Mouse (Mus musculus) spleen, adult 12 weeks (tissue): ENCODE results near the gene Tspan14.
A peak's percentile ranks its signal among the peaks of the same experiment; 100 is the strongest.

Experiments
- DNase-seq: peaks from one replicate; pipeline ENCODE4 v3.0.0; 2022; ENCODE audit warnings: low spot score

Gene Tspan14

DNA sequence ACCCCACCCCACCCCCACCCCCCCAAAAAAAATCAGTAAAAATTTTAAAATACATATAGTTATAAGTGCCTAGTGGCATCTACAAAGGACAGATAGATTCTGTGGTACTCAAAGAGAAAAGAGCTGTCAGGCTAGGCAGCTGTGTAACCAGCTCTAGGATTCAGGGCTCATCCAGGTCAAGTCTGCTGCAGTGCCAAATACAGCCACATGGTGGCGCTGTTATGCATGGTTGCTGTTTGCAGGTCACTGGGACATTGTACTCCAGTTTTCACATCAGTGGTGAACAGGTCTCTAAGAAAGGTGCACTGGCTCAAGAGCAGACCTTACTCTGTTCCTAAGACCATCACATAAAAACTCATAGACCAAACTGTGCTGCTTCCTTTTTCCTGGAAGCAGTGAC lies 49.0 kb downstream of the Tspan14 start:
- DNase-seq = peak; percentile 76

- no peak for DNase-seq
Observed at GRCm38 (mm10) chr14:40916667-40917066, 49.9 kb downstream of the Tspan14 start.

GRCm38 (mm10) chr14:40915838-40916237 lies 50.8 kb downstream of the Tspan14 start:
- DNase-seq = no peak

DNA sequence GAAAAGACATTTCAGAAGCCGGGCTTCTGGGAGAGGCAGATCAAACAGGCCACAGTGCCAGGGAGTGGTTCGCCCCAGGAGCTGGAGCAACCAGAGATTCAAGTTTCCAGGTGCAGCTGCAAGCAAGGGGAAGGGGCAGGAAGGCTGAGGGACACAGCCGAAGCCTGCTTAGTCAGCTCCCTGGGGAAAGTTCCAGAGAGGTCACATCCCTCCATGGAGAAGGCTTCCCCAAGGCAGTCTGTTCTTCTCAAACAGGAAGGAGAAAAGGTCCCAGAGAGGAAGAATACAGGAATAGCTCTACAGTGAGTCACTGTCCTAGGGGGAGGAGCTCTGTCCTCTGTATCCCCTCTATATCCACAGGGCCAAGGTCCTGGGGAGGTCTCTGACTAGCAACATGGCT lies 51.9 kb downstream of the Tspan14 start:
- DNase-seq = no peak

- DNase-seq = no peak
Observed at GRCm38 (mm10) chr14:40913709-40914108, 52.9 kb downstream of the Tspan14 start.

DNA sequence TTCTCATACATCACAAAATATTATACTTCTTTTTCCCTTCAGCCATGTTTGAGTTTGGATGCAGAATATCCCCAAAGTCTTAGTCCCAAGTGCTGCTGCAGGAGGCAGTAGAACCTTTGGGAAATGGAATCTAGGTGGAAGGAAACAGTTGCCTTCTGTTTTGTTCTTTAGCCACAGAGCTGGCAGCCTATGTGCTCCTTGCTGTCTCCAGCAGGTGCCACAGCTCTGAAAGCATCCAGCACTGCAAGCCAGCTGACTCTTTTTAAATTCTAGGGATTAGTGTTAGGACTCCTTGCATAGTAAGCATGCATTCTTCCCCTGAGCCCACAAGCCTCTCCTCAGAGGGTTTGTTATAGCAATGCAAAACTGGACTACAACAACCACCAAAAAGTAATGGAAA lies 55.1 kb downstream of the Tspan14 start:
- no peak for DNase-seq

- DNase-seq = no peak
Observed at GRCm38 (mm10) chr14:40908763-40909162, 57.8 kb downstream of the Tspan14 start.

DNA sequence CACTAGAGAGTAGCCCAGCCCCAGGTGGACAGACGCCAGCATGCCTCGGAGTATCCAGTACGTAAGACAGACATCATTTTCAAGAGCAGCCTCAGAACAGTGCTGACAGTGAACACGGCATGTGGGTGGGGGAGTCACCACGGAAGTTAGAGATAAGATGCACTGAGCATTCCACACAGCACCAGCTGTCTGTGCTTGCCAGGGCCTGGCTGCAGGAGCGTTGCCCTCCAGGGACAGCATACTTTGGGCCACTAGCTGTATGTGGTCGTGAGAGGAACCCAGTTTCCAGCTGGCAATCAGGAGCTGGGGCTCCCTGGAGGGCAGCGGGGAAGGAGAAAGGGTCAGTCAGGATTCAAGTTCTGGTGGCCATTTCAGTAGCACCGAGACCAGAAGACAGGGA lies 59.8 kb downstream of the Tspan14 start:
- DNase-seq = no peak

- no peak for DNase-seq
Observed at GRCm38 (mm10) chr14:40905813-40906212, 60.8 kb downstream of the Tspan14 start.

DNA sequence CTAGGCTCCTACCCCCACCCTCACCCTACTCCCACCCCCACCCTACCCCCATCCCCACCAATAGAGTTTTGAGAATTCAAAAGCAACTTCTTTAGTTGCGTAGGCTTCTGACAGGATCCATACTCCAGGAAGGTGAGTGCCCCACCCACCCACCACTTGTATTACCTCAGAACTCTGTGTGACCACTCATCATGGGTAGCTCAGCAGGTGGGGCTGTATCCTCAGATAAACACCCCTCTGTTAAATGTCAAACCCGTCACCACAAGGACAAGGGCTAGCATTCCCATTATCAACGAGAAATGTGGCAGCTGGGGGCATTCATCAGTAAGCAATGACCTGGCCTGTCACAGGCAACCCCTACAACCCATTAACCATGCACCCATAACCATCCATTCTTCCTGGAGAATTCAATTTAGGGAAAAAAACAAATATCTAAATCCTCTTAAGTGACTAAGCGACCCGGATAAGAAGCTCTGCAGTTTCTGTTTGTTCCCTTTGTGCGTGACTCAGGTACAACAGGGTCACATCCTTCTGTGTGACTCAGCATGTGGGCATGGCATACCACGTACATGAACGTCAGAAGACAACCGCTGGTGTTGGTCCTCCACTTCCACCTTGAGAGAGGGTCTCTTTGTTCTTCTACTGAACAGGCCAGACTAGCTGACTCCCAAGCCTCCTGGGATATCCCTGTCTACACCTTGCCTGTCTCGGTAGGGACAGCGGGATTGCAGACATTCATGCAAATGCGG lies 64.1 kb downstream of the Tspan14 start:
- DNase-seq = no peak

- DNase-seq = no peak
Observed at GRCm38 (mm10) chr14:40900267-40900666, 66.3 kb downstream of the Tspan14 start.

- no peak for DNase-seq
Observed at GRCm38 (mm10) chr14:40897916-40898315, 68.7 kb downstream of the Tspan14 start.

GRCm38 (mm10) chr14:40895681-40896080 lies 70.9 kb downstream of the Tspan14 start:
- no peak for DNase-seq

DNA sequence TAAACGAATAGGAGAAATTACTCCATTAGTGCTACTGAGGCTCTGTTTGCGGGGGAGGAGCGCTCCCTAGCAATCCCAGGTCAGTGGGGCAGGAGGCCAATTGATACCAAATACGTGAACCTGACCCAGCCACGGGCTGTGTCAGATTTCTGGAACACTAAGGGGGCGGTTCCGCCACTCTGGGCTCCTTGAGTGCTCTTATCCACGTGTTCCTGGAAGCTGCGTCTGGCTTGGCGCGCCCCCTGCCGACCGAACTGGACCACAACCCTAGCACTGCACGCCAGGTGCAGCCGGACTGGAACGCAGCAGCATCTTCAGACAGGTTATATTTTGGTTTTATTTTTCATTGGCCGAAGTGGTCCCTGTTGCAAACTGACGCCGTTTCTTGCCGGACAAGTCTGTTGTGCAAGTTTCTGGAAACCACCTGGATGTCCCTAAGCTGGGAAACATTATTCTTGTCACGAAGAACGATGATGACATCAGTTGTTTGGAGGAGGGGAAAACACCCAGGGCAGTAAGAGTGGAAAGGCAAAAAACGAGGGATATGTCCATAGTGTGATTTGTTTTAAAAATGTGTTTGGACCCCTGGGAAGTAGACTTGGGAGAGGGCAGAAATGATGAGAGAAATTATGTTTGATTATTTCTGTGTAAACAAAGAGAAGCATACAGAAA lies 71.9 kb downstream of the Tspan14 start:
- peak; percentile 37 for DNase-seq

GRCm38 (mm10) chr14:40893884-40894283 lies 72.7 kb downstream of the Tspan14 start:
- no peak for DNase-seq

DNA sequence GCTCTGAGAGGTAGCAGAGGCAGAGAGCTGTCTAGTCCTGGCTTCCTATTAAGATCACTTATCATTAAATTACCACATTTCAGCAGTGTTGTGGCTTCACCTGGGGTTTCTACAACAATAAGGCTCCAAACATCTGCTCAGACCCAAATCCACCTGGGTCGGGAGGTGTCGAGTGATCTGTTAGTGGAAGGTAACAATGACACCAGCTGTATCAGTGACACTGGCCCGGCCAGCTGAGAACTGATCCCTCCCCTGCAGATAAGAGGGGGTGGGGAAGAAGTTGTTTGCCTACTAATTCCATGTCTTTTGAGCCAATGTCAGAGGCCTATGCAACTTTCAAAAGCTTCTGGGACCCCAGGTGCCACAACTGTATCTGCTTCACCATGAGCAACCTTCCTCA lies 73.4 kb downstream of the Tspan14 start, which contains the start of gene Sh2d4b:
Sh2d4b (minus strand) TSS at position 71 of the 400 bp plus-strand sequence.
- DNase-seq = no peak

DNA sequence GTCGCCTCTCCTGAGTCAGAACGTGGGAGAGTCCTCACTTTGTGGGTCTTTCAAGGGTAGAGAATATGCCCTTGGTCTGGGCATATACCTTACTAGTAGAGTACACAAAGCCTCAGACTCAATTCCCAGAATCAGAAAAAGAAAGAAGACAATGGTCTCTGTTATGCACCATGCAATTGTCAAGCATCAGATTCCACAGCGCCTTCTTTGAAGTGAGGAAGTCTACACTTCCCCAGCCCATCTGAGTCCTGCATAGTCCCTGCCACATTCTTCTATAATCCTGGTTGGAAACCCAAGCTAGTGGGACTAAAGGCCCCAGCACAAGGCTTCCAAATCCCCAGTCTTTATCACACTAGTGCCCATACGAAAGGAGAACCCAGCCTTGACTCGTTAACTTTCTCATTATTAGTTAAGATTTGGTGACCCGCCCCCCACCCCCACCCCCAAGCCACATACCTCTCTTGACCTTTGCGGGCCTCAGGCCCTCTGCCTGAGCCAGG lies 74.2 kb downstream of the Tspan14 start:
- DNase-seq = no peak

- no peak for DNase-seq
Observed at GRCm38 (mm10) chr14:40891506-40891905, 75.1 kb downstream of the Tspan14 start.

DNA sequence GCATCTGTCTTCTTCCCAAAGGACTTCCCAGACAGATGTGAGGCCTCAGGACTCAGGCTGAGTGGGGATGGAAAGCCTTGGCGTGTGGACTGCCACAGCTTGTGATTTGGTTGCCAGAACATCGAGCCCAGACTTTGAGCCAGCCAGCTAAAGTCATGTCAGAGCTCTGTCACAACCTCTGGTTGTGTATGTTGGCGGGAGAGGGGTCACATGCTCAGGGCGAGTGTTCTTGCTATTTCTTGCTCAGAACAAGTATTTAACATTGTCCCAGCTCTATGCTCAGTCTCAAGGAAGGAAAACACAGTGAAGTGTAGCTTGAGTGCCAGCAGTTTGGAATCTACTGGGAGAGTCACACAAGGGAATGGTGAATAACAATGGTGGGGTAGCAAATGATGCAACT lies 76.9 kb downstream of the Tspan14 start:
- no peak for DNase-seq

DNA sequence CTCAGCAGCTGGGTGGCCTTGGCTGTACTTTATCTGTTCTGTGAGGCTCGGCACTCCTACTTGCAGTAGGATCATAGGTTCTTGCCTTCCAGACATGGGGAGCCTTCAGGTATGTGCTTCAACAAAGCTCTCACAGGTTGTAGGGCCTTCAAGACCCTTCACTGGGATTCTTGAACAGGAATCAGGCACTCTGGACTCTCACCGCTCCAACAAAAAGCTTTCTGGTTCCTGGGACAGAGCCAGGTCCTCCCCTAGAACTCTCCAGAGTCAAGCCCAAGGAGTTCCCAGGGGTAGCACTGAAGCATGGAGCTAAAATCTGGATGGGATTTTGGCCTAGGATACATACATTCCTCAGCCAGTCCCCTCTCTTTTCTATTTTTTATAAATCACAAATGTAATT lies 77.4 kb downstream of the Tspan14 start:
- DNase-seq = no peak

DNA sequence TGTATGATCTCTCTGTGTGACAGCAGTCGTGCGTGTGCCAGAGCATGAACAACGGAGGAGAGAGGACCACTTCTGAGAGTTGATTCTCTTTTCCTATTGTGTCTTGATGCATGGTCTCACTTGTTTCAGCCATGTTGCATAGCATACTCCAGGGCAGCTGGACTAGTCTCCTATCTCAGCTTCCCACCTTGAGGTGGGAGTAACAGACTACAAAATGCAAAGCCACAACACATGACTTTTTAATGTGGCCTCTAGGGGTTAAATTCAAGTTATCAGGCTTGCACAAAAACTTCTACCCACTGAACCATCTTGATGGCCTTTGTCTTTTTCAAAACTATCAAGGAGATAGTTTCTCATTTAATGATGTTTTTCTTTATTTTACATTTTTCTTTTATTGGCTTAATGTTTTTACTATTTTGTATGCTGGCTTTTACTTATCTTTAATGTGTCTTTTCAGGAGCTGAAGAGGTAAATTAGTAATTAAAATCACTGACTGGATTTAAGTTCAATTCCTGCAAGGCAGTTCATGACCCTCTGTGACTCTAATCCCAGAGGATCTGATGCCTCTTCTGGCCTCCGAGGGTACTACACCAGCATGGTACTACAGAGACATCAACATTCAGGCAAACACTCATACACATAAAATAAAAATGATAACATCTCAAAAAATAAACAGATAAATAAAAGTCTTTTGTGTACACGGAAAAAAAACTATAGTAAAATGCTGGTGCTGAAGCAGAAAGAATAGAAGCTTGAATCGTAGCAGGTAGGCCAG lies 80.0 kb downstream of the Tspan14 start:
- no peak for DNase-seq

DNA sequence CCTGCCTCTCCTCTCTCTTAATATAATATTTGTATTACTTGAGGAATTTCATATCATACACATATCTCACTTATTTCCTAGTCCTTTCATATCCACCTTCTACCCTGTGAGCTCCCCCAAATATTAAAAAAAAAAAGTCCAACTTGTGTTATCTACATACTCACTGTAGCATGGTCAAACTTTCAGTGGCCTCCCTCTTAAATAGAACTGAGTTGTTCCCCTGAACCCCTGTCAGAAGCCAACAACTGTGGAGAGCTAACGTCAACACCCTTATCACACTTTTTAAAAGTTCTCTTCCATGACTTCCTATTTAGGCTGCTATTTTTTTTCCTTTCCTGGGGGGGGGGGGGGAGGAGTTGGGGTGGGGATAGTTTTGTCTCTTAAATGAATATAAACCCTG lies 80.9 kb downstream of the Tspan14 start:
- no peak for DNase-seq

- no peak for DNase-seq
Observed at GRCm38 (mm10) chr14:40885225-40885624, 81.4 kb downstream of the Tspan14 start.
